Mouse (Mus musculus) fat pad, adult 2 months (tissue): ENCODE data around the gene Paxbp1.
"Not testable (repeated sequence)": the region's sequence is repeated elsewhere in the genome, so short reads cannot be mapped to it uniquely, and the experiment has no call there.

Experiments
- DNase-seq: peaks from one replicate; pipeline ENCODE4 v3.0.0-alpha.2; 2011; ENCODE audit warnings: low read depth, low spot score; ENCODE audit errors: extremely low read depth

The Paxbp1 gene

GRCm38 (mm10) chr16:91044270-91045182 is at the start of gene Paxbp1:
Gene Paxbp1 (minus strand): TSS chr16:91044543.
- DNase-seq, result peak; percentile 91

DNA sequence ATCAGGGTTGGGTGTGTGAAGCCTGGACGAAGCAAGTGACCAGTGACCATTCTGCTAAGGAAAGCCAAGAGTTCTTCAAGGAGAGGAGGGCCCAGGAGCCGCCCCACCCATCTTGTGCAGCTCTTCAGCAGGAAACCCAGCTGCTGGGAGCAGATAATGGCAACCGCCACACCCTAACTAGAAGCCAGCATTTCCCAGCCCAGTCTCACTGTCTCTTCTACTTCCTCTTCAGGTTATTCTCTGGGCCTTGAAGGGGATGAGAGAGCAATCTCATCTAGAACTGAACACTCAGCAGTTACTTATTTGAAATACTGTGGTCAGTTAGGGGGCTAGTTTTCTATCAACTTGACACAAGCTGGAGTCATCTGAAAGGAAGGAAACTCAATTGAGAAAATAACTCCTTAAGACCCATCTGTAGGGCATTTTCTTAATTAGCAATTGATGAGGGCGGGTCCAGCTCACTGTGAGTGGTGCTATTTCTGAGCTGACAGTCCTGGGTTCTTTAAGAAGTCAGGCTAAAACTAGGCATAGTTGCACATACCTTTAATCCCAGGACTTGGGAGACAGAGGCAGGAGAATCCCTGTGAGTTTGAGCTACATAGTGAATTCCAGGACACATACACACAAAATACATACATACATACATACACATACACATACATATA is 42.4 kb upstream of the Paxbp1 start:
- no peak for DNase-seq

DNA sequence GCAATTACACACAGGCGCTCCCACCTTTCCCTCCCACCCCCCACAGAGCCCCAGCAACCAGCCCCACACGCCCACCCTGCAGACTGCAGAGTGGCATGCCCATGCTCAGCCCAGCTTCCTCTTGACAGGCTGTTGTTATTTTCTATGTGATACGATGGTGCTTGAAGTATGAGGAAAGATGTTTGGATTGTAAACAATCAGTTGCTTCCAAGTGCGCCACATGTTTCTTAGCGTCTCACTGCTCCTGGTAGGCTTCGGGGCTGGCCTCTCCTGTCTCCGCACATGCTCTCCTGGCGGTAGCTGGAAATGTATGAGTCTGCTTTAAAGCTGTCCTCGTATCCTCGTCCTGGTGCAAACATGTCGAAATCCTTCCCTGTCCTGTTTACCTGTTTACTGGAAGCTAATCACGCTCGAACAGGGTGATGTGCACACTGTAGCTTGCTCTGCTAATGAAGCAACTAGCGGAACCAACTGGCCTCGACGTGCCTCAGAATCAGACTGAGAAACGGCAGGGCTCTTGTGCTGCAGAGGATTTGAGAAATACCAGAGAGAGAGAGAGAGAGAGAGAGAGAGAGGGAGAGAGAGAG is 41.0 kb upstream of the Paxbp1 start:
- no peak for DNase-seq

DNA sequence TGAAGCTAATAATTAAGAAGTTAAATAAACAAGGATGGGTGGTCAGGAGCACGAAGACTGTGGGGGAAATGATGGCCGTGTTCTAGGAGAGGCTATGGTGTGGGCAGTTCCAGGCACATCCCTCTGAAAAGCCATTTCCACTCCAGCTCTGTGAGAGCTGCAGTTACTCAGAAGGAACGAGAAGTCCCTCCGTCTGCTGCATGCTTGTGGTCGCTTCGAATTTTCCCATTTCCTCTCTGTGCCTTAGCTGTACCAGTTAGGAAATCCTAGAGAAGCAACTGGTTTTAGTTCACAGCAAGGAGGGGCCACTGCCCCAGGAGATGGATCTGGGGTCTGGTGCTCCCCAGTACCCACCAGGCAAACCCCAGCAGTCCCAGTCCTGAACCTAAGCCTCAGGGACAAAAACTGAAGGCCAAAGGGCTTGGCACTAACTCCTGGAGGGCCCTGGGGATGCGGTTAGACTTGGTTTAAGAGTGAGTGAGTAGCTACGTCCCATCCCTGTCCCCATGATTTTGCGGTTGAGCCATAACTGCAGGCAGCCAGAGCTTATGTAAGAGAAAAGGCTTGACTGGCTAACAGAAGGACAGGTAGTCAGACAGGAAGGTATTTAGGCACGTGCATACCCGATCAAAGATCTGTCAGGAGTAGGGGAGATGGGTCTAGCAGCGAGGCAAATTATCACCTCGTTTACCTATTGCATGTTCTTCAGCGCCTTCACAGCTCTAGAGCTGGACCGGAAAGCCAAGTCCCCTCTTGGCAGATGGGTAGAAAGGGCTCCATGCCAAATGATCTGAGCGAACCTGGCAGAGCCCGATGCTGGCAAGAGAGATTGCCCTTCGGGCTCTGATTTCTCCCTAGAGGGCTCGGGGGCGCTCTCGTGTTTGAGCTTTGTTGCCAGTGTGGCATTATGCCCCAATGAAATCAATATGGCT is 40.2 kb upstream of the Paxbp1 start:
- no peak for DNase-seq

DNA sequence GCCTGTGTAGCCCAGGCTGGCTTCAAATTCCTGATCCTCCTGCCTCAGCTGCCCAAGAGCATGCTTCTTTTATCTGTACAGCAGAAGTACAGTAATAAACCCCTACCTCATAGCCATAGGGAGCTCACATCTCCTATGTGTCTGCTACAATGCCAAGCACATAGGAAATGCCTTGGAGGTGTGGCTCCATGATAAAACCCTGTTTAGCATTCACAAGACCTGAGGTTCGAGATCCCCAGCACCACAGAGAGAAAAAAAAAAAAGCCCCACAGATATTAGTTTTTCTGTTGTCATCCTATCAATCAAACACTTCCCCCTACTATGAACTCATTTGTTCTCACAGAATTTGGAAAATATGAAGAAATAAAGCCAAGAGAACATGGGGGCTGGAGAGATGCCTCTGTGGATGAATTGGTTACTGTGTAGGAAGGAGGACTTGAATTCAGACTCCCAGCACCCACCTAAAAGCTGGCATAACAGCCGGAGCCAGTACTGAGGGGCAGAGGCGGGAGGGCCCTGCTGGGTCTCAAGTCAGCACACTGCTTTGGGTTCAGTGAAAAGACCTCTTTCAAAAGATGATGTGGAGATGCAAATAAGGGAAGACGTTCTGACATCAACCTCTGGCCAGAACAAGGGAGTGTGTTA is 38.8 kb upstream of the Paxbp1 start:
- no peak for DNase-seq

DNA sequence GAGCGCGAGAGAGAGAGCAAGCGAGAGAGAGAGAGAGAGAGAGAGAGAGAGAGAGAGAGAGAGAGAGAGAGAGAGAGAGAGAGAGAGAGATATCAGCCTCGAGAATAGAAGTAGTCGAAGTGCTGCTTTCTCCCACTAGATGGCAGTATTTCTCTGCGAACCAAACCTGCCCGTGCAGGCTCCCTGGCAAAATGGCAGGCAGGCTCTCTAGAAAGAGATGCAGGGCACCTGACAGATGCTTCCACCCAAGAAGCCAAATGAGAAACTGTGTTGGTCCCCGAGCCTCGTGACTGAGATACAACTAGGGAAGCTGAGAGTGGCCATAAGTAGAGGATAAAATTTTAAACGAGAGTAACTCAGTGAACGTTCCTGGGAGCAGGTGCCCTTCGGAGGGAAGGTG is 37.2 kb upstream of the Paxbp1 start:
- no peak for DNase-seq

DNA sequence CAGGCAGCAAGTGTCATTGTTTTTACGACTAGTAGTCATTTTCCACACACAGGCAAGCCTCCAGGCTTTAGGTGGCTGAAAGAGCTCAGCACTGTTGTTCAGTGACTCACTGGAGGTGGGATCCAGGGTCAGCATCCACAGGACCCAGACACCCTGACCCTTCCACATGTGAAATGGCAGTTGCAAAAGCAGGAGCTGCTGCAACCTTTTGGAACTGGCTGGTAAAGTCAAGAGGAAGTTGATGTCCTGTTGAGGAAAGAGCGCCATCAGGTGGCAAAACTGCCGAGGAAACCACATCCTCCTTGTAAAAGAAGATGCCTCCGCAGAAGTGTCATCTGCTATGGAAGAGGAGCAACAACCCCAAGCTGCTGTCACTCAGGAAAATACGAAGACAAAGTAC is 31.8 kb upstream of the Paxbp1 start:
- no peak for DNase-seq

DNA sequence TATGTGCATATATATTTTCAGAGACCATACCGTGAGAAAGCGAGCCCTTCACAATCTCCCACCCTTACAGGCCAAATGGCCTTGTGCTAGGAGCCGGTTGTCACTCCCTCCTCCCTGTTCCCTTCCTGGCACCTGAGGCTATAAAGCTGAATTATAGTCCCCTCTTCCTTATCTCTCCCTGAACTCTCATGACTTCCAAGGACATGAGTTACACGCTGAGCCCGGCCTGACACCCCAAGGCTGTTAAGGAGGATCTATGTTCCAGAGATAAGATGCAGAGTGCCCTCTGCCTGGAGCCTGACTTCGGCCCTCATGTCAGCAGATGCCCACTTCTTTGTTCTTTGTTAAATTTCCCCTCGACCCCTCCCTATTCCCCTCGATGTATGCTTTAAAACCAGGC is 31.1 kb upstream of the Paxbp1 start:
- DNase-seq, result not testable (repeated sequence)

DNA sequence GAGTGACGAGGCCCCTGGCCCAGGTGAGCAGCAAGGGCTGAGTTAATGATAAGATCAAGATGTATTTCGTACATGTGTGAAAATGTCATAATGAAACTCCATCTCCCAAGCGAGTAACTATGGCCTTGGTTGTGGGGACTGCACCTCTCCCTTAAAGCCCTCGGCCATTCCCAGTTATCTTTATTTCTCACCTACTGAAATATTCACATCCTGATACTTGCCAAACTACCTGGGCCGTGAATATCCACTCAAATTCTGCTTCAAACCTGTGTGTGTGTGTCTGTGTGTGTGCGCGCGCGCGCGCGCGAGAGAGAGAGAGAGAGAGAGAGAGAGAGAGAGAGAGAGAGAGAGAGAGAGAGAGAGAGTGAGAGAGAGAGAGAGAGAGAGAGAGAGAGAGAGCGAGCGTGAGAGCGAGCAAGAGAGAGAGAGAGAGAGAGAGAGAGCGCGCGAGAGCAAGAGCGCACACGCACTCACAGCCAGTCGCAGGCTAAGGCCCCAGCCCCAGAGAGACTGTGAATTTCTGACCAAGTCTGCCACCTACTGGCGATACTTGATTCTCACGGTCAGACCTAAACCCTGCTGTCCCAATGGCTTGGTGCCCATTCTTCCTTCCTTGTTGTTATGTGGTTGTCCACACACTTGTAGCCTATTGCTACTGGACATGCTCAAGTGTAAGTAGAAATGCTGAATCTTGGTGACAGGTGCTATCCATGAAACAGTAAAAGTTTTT is 29.0 kb upstream of the Paxbp1 start:
- DNase-seq, result no peak

GRCm38 (mm10) chr16:91072256-91072655 is 27.9 kb upstream of the Paxbp1 start:
- no peak for DNase-seq

DNA sequence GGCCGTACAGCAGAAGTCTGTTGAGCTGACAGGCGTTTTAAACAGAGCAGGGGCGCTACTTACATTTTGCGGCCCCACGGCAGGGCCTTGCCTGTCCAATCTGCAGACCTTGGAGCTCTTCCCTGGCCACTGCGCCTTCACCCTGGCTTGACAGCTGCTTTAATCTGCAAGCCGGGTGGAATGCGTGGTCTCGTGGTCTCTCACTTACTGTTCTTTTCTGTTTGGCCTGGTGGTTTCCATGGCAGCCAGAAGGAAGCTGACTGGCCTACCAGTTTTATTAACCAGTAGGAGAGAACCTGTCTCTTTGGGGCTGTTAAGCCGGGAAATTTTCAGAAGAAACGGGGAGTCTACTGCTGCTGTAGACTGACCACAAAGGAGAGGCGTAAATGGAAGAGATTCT is 24.6 kb upstream of the Paxbp1 start:
- no peak for DNase-seq

DNA sequence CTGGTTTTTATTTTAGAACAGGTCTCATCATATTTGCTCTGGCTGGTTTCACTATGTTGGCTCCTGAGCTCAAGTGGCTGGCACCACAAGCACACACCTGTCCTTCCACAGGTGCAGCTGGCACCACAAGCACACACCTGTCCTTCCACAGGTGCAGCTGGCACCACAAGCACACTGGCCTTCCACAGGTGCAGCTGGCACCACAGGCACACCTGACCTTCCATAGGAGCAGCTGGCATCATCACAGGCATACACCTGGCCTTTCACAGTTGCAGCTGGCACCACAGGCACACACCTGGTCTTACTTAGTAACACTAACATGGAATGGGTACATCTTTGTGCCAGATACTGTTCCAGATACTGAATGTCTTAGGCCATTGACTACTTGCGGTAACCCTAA is 22.8 kb upstream of the Paxbp1 start:
- no peak for DNase-seq

- DNase-seq, result no peak
These were observed 20.4 kb upstream of the Paxbp1 start for GRCm38 (mm10) chr16:91064583-91065365.

GRCm38 (mm10) chr16:91063786-91064185 is 19.4 kb upstream of the Paxbp1 start:
- DNase-seq, result no peak

GRCm38 (mm10) chr16:91061531-91062318 is 17.4 kb upstream of the Paxbp1 start:
- no peak for DNase-seq

DNA sequence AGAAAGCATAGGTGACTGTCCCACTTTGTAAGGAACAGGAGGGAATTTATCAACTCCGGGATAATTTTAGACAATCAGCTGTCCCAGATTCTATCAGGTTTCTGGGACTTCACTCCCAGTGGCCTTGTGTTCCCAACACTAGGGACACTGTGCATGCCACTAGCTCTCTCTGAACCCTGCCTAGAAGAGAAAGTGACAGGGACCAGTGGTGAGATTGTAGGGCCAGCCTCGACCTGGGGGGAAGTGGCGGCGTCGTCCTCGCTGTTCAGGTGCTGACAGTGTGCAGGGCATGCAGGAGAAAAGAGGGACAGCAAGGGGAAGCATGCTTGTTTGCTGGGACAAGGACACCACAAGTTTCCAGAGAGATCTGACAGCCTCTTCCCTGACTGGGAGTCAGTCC is 13.4 kb upstream of the Paxbp1 start:
- no peak for DNase-seq

DNA sequence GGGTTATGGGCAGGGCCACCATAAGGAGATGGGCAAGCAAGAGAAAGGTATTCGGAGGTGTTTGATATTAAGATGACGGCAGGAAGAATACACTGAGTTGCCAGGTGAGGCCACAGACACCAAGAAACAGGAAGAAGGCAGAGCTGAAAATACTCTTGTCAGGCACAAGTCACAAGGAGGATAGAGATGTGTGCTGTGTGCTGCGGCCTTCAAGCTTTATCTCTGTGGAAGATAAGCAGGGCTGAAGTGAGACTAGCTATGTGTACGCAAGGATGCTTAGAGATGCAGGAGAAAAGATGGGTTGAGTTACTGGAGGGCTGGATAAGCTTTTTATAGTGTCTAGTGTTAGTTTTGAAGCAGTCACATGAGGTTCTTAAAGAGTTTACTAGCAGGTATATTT is 12.9 kb upstream of the Paxbp1 start:
- DNase-seq, result no peak
